Mouse (Mus musculus) Patski (cell line): ENCODE measurements at regions not wholly inside any gene's neighbourhood (a gene's known extent, or its start where the extent isn't known, plus 50 kb on each side); places are given as distances from the start of the nearest gene placed in this dataset.
"Not testable (repeated sequence)": the region's sequence is repeated elsewhere in the genome, so short reads cannot be mapped to it uniquely, and the experiment has no call there.

Experiments used
- ATAC-seq: fragments of 100-300 bp; one replicate; pipeline ENCODE4 v1.8.0; 2021
- CTCF ChIA-PET: fragments of 350-600 bp; sonication (Branson Sonifier 250); formaldehyde crosslinking; loops from one replicate; lab custom pipeline; 2022; ENCODE audit warnings: inconsistent platforms; lab: Charles Lee
- POLR2A ChIA-PET: fragments of 350-600 bp; sonication (Branson Sonifier 250); formaldehyde crosslinking; loops from one replicate; lab custom pipeline; 2022; ENCODE audit warnings: antibody characterized with exemption, inconsistent platforms; lab: Charles Lee
- DNase-seq: peaks from one replicate; pipeline ENCODE4 v3.0.0-alpha.2; 2011; ENCODE audit warnings: low read depth, low spot score
- H3K27me3 ChIP-seq: fragments of 371-371 bp; one replicate; pipeline ENCODE4 v1.5.1; 2021
- CTCF ChIP-seq: fragments of 100-300 bp; IDR thresholded peaks from one replicate; pipeline ENCODE4 v1.5.1; 2021
- in situ Hi-C: fragments of 300-500 bp; cut with MboI; formaldehyde crosslinking; loops from 3 replicates; pipeline ENCODE4 v1.11.1; 2018; ENCODE audit warnings: low pct_unique_long_range_greater_than_20kb, mixed read lengths

DNA sequence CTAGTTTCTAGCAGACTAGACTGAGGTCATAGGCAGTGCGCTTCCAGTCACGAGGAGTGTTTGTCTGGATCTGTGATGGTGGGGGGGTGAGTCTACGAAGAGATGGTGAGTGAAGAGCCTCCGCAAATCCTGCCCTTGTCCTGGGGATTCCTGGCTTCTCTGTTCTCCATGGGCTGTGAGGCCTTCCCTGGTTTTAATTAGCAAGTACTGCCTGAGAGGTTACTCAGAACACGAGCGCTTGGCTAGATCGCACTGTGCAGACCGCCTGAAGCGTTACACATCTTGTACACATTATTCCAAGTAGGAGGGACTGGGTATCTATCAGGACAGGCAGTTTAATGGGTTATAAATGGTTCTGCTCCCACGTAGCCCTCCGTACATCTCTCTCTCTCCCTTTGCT lies 76.9 kb downstream of the Cpn2 start:
- in situ Hi-C loops = no loop called here
- ChIA-PET CTCF (interaction anchor here (1.2 to 2.8 kb wide), 3 partner anchors 14 to 456 kb away, joined by 3 to 12 read pairs (median 10); no protein-coding TSS in a partner anchor), POLR2A (interaction anchor here (0.6 kb wide), 2 partner anchors 46 to 131 kb away, joined by 3 read pairs; no protein-coding TSS in a partner anchor)
- no peak for ATAC-seq
- no peak for DNase-seq
- H3K27me3 ChIP-seq = no peaks in the 10 kb centered on the region
- TF ChIP-seq CTCF = no peak

DNA sequence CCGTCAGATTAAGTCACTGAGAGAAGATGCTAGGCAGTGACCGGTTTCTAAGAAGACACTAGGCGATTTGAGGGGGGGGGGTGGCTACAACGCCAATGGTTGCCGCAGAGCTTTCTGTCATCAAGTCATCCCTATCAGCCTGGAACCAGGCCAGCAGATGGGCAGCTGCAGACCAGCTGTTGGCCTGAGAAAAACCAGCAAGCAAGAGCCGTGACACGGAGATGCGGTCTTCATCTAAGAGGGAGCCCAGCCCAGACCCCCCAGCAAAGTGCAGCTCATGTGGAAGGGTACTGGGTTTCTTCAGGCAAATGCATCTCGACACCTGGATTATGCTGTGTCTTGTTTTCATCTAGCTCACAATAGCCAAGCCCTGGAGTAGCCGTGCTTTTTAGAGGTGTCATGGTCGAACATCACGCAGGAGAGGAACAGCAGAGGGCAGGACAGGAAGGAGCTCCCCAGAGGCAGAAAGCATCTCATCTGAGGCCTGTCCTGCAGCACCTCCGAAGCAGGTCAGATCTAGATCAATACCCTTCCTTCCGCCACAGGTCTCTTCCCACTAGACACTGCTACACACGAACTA lies 76.3 kb downstream of the Cpn2 start:
- DNase-seq (no peak), ATAC-seq (no peak)
- TF ChIP-seq CTCF = no peak

DNA sequence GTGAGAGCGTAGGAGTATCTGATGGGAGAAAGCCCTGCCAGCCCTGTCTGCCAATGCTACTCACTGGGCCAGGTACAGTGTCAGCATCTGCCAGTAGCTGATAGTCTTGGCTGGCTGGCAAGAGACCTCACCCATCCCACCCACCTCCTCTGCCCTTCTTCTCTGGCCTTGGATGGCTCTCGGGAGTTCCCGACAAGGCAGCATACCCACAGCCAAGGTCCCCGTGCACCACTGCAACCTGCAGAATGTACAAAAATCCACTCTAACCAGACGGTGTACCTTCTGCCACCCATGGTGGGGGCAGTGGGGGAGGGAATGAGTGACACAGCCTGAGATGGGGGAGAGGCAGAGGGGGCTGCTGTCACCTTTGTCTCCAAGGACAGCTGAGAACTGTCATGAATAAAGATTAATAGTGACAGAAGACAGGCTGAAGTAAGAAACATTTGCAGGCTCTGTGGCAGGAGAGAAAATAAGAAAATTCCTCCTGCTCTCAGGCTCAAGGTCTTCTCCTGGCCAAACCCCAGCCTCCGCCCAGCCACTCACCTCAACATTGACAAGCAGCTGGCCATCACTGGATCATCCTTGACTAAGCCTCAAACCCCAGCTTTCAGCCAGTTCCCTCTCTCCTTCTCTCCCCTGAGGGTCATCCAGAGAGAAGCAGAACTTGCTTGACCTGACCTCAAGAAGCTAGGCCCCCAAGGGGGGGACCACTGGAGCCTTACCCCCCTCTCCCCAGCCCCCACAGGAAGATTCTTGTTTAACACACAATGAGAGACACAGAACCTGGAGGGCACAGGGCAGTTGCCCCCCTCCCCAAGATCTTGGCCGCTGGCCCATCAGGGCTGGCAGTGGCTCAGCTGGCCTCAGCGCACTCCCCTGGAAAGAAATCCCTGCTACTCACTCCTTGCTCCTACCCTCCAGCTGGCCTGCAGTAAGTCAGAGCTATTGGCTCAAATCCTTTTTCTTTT lies 73.7 kb downstream of the Cpn2 start:
- in situ Hi-C loops = no loop called here

More for the DNA sequence above, 76.3 kb downstream of the Cpn2 start:
- CTCF ChIA-PET = no interaction called here
- POLR2A ChIA-PET = interaction anchor here (0.5 to 0.7 kb wide), 2 partner anchors 91 to 1401 kb away, joined by 3 to 4 read pairs; no protein-coding TSS in a partner anchor
- no peaks in the 10 kb centered on the region for H3K27me3 ChIP-seq
- in situ Hi-C loops = no loop called here

GRCm38 (mm10) chr16:30194836-30195235 lies 72.5 kb downstream of the Cpn2 start:
- CTCF ChIA-PET = interaction anchor here (1.4 to 1.8 kb wide), 3 partner anchors 18 to 466 kb away, joined by 3 to 5 read pairs (median 4); no protein-coding TSS in a partner anchor
- in situ Hi-C loops = no loop called here
- no peak for TF ChIP-seq CTCF
- POLR2A ChIA-PET = no interaction called here
- DNase-seq (no peak), ATAC-seq (no peak)
- no peaks in the 10 kb centered on the region for H3K27me3 ChIP-seq

More for the DNA sequence above, 73.7 kb downstream of the Cpn2 start:
- ChIA-PET CTCF (interaction anchor here (1.0 to 1.6 kb wide), 3 partner anchors 13 to 465 kb away, joined by 3 to 5 read pairs (median 3); no protein-coding TSS in a partner anchor), POLR2A (interaction anchor here (0.6 kb wide), 1 partner anchor 374 kb away, joined by 3 read pairs; no protein-coding TSS in a partner anchor)
- TF ChIP-seq CTCF = no peak
- ATAC-seq (no peak), DNase-seq (no peak)
- no peaks in the 10 kb centered on the region for H3K27me3 ChIP-seq

DNA sequence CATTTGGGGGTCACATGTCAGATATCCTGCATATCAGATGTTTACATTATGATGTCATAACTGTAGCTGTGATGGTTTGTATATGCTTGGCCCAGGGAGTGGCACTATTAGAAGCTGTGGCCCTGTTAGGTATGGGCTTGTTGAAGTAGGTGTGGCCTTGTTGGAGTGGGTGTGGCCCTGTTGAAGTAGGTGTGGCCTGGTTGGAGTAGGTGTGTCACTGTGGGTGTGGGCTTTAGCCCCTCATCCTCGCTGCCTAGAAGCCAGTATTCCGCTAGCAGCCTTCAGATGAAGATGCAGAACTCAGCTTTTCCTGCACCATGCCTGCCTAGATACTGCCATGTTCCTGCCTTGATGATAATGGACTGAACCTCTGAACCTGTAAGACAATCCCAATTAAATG lies 71.4 kb downstream of the Cpn2 start:
- ATAC-seq, POLR2A ChIA-PET, DNase-seq, H3K27me3 ChIP-seq, in situ Hi-C loops: not testable (repeated sequence)
- CTCF ChIA-PET = interaction anchor here (1.8 kb wide), 1 partner anchor 17 kb away, joined by 4 read pairs; no protein-coding TSS in a partner anchor

- no peak for TF ChIP-seq CTCF
- no peak for DNase-seq
- in situ Hi-C loops = no loop called here
- ChIA-PET CTCF (no interaction called here), POLR2A (no interaction called here)
- H3K27me3 ChIP-seq = no peaks in the 10 kb centered on the region
- no peak for ATAC-seq
Observed at GRCm38 (mm10) chr16:30197351-30197750, 69.9 kb downstream of the Cpn2 start.

DNA sequence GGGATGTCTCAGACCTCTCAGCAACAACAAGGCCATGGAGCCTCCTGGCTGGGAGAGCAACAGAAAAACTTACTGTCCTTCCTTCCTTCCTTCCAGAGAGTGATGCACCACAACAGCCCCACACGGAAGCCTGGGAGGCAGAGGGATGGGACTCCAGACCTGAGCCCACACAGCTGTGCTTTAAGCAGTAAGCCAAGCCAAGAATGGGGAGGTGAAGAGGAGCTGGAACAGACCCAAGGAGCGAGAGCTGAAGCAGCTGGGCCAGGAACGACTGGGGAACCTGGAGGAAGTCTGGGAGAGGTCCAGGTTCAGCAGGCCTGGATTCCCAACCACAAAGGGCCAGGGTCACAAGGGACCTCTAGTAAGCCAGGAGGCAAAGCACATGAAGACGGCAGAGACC lies 67.5 kb downstream of the Cpn2 start:
- H3K27me3 ChIP-seq = no peaks in the 10 kb centered on the region
- no peak for DNase-seq
- POLR2A ChIA-PET = no interaction called here

GRCm38 (mm10) chr16:30204144-30204543 lies 63.2 kb downstream of the Cpn2 start:
- no peak for TF ChIP-seq CTCF
- in situ Hi-C loops = no loop called here
- ChIA-PET CTCF (interaction anchor here (0.9 kb wide), 1 partner anchor 15 kb away, joined by 3 read pairs; no protein-coding TSS in a partner anchor), POLR2A (interaction anchor here (0.7 kb wide), 1 partner anchor 100 kb away, joined by 5 read pairs; no protein-coding TSS in a partner anchor)
- no peak for ATAC-seq
- no peaks in the 10 kb centered on the region for H3K27me3 ChIP-seq
- DNase-seq = no peak

More for the DNA sequence above, 67.5 kb downstream of the Cpn2 start:
- ATAC-seq = no peak
- in situ Hi-C loops = no loop called here
- CTCF ChIA-PET = interaction anchor here (1.6 kb wide), 1 partner anchor 16 kb away, joined by 4 read pairs; no protein-coding TSS in a partner anchor
- no peak for TF ChIP-seq CTCF

- in situ Hi-C loops = no loop called here
- no peak for ATAC-seq
Observed at GRCm38 (mm10) chr16:30205314-30205815, 61.9 kb downstream of the Cpn2 start.

GRCm38 (mm10) chr16:30205816-30206356 lies 61.4 kb downstream of the Cpn2 start:
- TF ChIP-seq CTCF = no peak
- in situ Hi-C loops = no loop called here
- DNase-seq (no peak), ATAC-seq (no peak)
- ChIA-PET CTCF (interaction anchor here (0.8 to 1.4 kb wide), 2 partner anchors 12 to 19 kb away, joined by 3 to 4 read pairs; no protein-coding TSS in a partner anchor), POLR2A (no interaction called here)
- no peaks in the 10 kb centered on the region for H3K27me3 ChIP-seq

More at GRCm38 (mm10) chr16:30205314-30205815, 61.9 kb downstream of the Cpn2 start:
- no peaks in the 10 kb centered on the region for H3K27me3 ChIP-seq
- no peak for TF ChIP-seq CTCF
- ChIA-PET POLR2A (no interaction called here), CTCF (no interaction called here)
- no peak for DNase-seq
